Mouse (Mus musculus): ENCODE data around the gene Hmga1. TPM values are rescaled to one million over a fixed set of nuclear protein-coding genes. Genes with fewer than 3 reads are reported as not detected.
A peak's percentile ranks its signal among the peaks of the same experiment; 100 is the strongest.

Gene Hmga1
- total RNA-seq (2015; ENCODE audit: low replicate concordance): 63.4 and 75.7 TPM in 2 replicates
- 14.4 and 29.6 TPM in 2 replicates for total RNA-seq (2017; ENCODE audit: low replicate concordance)

- ATAC-seq (replicated peaks; ENCODE audit: low FRiP score, poor library complexity, severe bottlenecking): peak; percentile 74
Observed at GRCm38 (mm10) chr17:27556315-27557011, at the start of gene Hmga1. Hmga1 (plus strand) TSS chr17:27556497.

GRCm38 (mm10) chr17:27506871-27507590, 49.3 kb upstream of the Hmga1 start:
- ATAC-seq (replicated peaks; ENCODE audit: low FRiP score, poor library complexity, severe bottlenecking): no peak

- ATAC-seq (replicated peaks; ENCODE audit: low FRiP score, poor library complexity, severe bottlenecking): no peak
Observed at GRCm38 (mm10) chr17:27507591-27507945, 48.7 kb upstream of the Hmga1 start.

- no peak for ATAC-seq (replicated peaks; ENCODE audit: low FRiP score, poor library complexity, severe bottlenecking)
Observed at GRCm38 (mm10) chr17:27508002-27508401, 48.3 kb upstream of the Hmga1 start.

GRCm38 (mm10) chr17:27508513-27508912, 47.8 kb upstream of the Hmga1 start:
- ATAC-seq (replicated peaks; ENCODE audit: low FRiP score, poor library complexity, severe bottlenecking): no peak

GRCm38 (mm10) chr17:27509056-27509455, 47.2 kb upstream of the Hmga1 start:
- no peak for ATAC-seq (replicated peaks; ENCODE audit: low FRiP score, poor library complexity, severe bottlenecking)

- ATAC-seq (replicated peaks; ENCODE audit: low FRiP score, poor library complexity, severe bottlenecking): no peak
Observed at GRCm38 (mm10) chr17:27510258-27511124, 45.8 kb upstream of the Hmga1 start.

GRCm38 (mm10) chr17:27511125-27511735, 45.1 kb upstream of the Hmga1 start:
- ATAC-seq (replicated peaks; ENCODE audit: low FRiP score, poor library complexity, severe bottlenecking): no peak

GRCm38 (mm10) chr17:27511865-27512618, 44.3 kb upstream of the Hmga1 start:
- no peak for ATAC-seq (replicated peaks; ENCODE audit: low FRiP score, poor library complexity, severe bottlenecking)

- ATAC-seq (replicated peaks; ENCODE audit: low FRiP score, poor library complexity, severe bottlenecking): no peak
Observed at GRCm38 (mm10) chr17:27512619-27513161, 43.6 kb upstream of the Hmga1 start.

GRCm38 (mm10) chr17:27513279-27513915, 42.9 kb upstream of the Hmga1 start:
- no peak for ATAC-seq (replicated peaks; ENCODE audit: low FRiP score, poor library complexity, severe bottlenecking)

- ATAC-seq (replicated peaks; ENCODE audit: low FRiP score, poor library complexity, severe bottlenecking): no peak
Observed at GRCm38 (mm10) chr17:27513916-27514762, 42.2 kb upstream of the Hmga1 start.

- ATAC-seq (replicated peaks; ENCODE audit: low FRiP score, poor library complexity, severe bottlenecking): no peak
Observed at GRCm38 (mm10) chr17:27518296-27518695, 38.0 kb upstream of the Hmga1 start.

GRCm38 (mm10) chr17:27518700-27519595, 37.3 kb upstream of the Hmga1 start:
- no peak for ATAC-seq (replicated peaks; ENCODE audit: low FRiP score, poor library complexity, severe bottlenecking)

GRCm38 (mm10) chr17:27520557-27520956, 35.7 kb upstream of the Hmga1 start:
- ATAC-seq (replicated peaks; ENCODE audit: low FRiP score, poor library complexity, severe bottlenecking): no peak

- no peak for ATAC-seq (replicated peaks; ENCODE audit: low FRiP score, poor library complexity, severe bottlenecking)
Observed at GRCm38 (mm10) chr17:27521303-27521702, 35.0 kb upstream of the Hmga1 start, which contains the start of gene Grm4. Grm4 (minus strand) TSS chr17:27521403.

GRCm38 (mm10) chr17:27523121-27523520, 33.2 kb upstream of the Hmga1 start:
- no peak for ATAC-seq (replicated peaks; ENCODE audit: low FRiP score, poor library complexity, severe bottlenecking)
